Mouse (Mus musculus) stomach, embryonic 16.5 days (tissue): ENCODE measurements at regions not wholly inside any gene's neighbourhood (a gene's known extent, or its start where the extent isn't known, plus 50 kb on each side); places are given as distances from the start of the nearest gene placed in this dataset.
A peak's percentile ranks its signal among the peaks of the same experiment; 100 is the strongest.

Experiments
- ATAC-seq: fragments of 200-750 bp; cut with Nextera tagmentation; 2 replicates; pipeline ENCODE4 v1.8.0; 2017; ENCODE audit warnings: moderate number of reproducible peaks, moderate TSS enrichment; ENCODE audit not compliant: insufficient read depth, low FRiP score
- H3K27ac ChIP-seq: fragments of 300-500 bp; sonication (generic); 2 replicates; pipeline ENCODE4 v1.5.1; 2014; ENCODE audit warnings: low read length
- H3K27me3 ChIP-seq: fragments of 300-500 bp; sonication (generic); 2 replicates; pipeline ENCODE4 v1.6.1; 2014; ENCODE audit warnings: low read length, control low read depth, mixed read lengths; ENCODE audit not compliant: control insufficient read depth, insufficient read depth
- H3K36me3 ChIP-seq: fragments of 300-500 bp; sonication (generic); 2 replicates; pipeline ENCODE4 v1.6.1; 2014; ENCODE audit warnings: low read length; ENCODE audit not compliant: control insufficient read depth, insufficient read depth
- H3K4me1 ChIP-seq: fragments of 300-500 bp; sonication (generic); 2 replicates; pipeline ENCODE4 v1.6.1; 2014; ENCODE audit warnings: low read length, control low read depth, mixed read lengths; ENCODE audit not compliant: control insufficient read depth, insufficient read depth
- H3K4me2 ChIP-seq: fragments of 300-500 bp; sonication (generic); 2 replicates; pipeline ENCODE4 v1.6.1; 2014; ENCODE audit warnings: low read depth, low read length, mixed read lengths
- H3K4me3 ChIP-seq: fragments of 300-500 bp; sonication (generic); replicated peaks from 2 replicates; pipeline ENCODE4 v1.5.1; 2014; ENCODE audit warnings: mild to moderate bottlenecking, low read length
- H3K9ac ChIP-seq: fragments of 300-500 bp; sonication (generic); 2 replicates; pipeline ENCODE4 v1.6.1; 2014; ENCODE audit warnings: low read length
- H3K9me3 ChIP-seq: fragments of 300-500 bp; sonication (generic); replicated peaks from 2 replicates; pipeline ENCODE4 v1.6.1; 2016; ENCODE audit warnings: low read length, control low read depth; ENCODE audit not compliant: control insufficient read depth
- WGBS: fragments of 180-500 bp; shearing (Covaris S2); extraction: QIAGEN DNeasy Blood & Tissue Kit; methylation state at CpG from one replicate; pipeline ENCODE4 v1.1.7; 2014; 5-methylcytosine and 5-hydroxymethylcytosine counted together

- Histone ChIP-seq H3K27me3 (no peaks in the 10 kb centered on the region), H3K36me3 (no peaks in the 10 kb centered on the region), H3K27ac (no peak overlapping the region), H3K4me1 (peaks cover 5% of the 10 kb centered on the region; the same call in 1 of the 2 replicates), H3K9ac (no peak overlapping the region), H3K4me3 (no peak overlapping the region), H3K4me2 (no peak overlapping the region), H3K9me3 (no peaks in the 10 kb centered on the region)
- WGBS: 71% methylated on average over 7 of the region's 7 CpGs
- ATAC-seq: no peak
These were observed 83.4 kb upstream of the Magi3 start for GRCm38 (mm10) chr3:104303577-104303976.

- no peaks in the 10 kb centered on the region for H3K27me3 ChIP-seq
- H3K27ac ChIP-seq: no peak overlapping the region
- no peak for ATAC-seq
- WGBS: 88% methylated on average over 5 of the region's 5 CpGs
- no peaks in the 10 kb centered on the region for H3K36me3 ChIP-seq
- H3K9me3 ChIP-seq: no peaks in the 10 kb centered on the region
- no peak overlapping the region for H3K9ac ChIP-seq
- H3K4me3 ChIP-seq: no peak overlapping the region
- H3K4me2 ChIP-seq: no peak overlapping the region
- H3K4me1 ChIP-seq: peaks cover 3% of the 10 kb centered on the region
These were observed 80.0 kb upstream of the Magi3 start for GRCm38 (mm10) chr3:104300201-104300600.

DNA sequence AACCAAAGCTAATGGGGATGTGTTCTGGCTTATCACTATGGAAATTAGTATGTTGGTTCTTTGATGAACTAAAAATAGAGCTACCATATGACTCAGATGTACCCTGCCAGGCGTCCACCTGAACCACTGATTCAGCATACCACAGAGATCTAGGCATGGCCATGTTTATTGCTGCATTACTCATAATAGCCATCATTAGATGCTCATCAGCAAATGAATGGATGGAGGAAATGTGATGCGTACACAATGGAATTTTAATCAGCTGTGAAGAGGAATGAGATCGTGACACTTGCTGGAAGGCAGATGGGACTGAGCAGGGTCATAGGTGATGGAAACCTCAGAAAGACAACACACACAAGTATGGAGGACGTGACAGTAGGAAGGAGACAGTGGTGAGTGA is 78.7 kb upstream of the Magi3 start:
- Histone ChIP-seq H3K9me3 (no peaks in the 10 kb centered on the region), H3K27me3 (no peaks in the 10 kb centered on the region), H3K9ac (no peak overlapping the region), H3K4me1 (peaks cover 9% of the 10 kb centered on the region), H3K4me2 (no peak overlapping the region), H3K36me3 (no peaks in the 10 kb centered on the region), H3K27ac (no peak overlapping the region), H3K4me3 (no peak overlapping the region)
- 62% methylated on average over 4 of the region's 4 CpGs for WGBS
- ATAC-seq: no peak

GRCm38 (mm10) chr3:104298409-104298808 is 78.2 kb upstream of the Magi3 start:
- Histone ChIP-seq H3K4me3 (no peak overlapping the region), H3K36me3 (no peaks in the 10 kb centered on the region), H3K9ac (no peak overlapping the region), H3K4me2 (no peak overlapping the region), H3K9me3 (no peaks in the 10 kb centered on the region), H3K27me3 (no peaks in the 10 kb centered on the region), H3K27ac (no peak overlapping the region), H3K4me1 (peaks cover 9% of the 10 kb centered on the region)
- ATAC-seq: no peak
- whole genome bisulfite sequencing: 90% methylated on average over 2 of the region's 2 CpGs

- no peak for ATAC-seq
- H3K4me3 ChIP-seq: no peak overlapping the region
- no peaks in the 10 kb centered on the region for H3K36me3 ChIP-seq
- WGBS: 50% methylated on average over 6 of the region's 6 CpGs
- H3K27me3 ChIP-seq: no peaks in the 10 kb centered on the region
- H3K4me1 ChIP-seq: peaks cover 9% of the 10 kb centered on the region
- no peaks in the 10 kb centered on the region for H3K9me3 ChIP-seq
- H3K27ac ChIP-seq: no peak overlapping the region
- no peak overlapping the region for H3K4me2 ChIP-seq
- no peak overlapping the region for H3K9ac ChIP-seq
These were observed 76.9 kb upstream of the Magi3 start for GRCm38 (mm10) chr3:104297112-104297511.

DNA sequence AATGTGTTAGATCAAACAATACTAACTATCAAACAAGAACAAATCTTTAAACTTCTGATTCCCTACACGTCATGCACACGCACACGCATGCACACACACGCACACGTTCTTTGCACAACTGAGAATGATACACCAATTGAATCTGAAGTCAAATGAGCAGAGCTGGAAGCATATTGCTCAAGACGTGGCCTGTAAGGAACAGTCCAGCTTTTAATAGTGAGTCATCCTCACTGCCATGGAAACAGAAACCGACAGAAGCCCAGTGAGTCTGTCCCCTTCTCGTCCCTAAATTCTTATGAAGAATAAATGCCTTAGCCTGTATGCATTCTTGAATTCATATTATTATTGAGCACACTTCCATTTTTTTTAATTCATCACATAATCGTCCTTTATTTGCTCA is 75.7 kb upstream of the Magi3 start:
- no peak overlapping the region for H3K9ac ChIP-seq
- peaks cover 9% of the 10 kb centered on the region for H3K4me1 ChIP-seq
- no peaks in the 10 kb centered on the region for H3K27me3 ChIP-seq
- WGBS: 63% methylated on average over 9 of the region's 9 CpGs
- H3K36me3 ChIP-seq: no peaks in the 10 kb centered on the region
- no peak overlapping the region for H3K4me3 ChIP-seq
- no peak for ATAC-seq
- no peak overlapping the region for H3K4me2 ChIP-seq
- no peak overlapping the region for H3K27ac ChIP-seq
- no peaks in the 10 kb centered on the region for H3K9me3 ChIP-seq

- no peak overlapping the region for H3K27ac ChIP-seq
- no peaks in the 10 kb centered on the region for H3K27me3 ChIP-seq
- no peaks in the 10 kb centered on the region for H3K36me3 ChIP-seq
- H3K9ac ChIP-seq: no peak overlapping the region
- no peak overlapping the region for H3K4me2 ChIP-seq
- H3K4me3 ChIP-seq: no peak overlapping the region
- WGBS: 36% methylated on average over 8 of the region's 8 CpGs
- no peaks in the 10 kb centered on the region for H3K9me3 ChIP-seq
- ATAC-seq: no peak
- peaks cover 9% of the 10 kb centered on the region for H3K4me1 ChIP-seq
These were observed 75.0 kb upstream of the Magi3 start for GRCm38 (mm10) chr3:104295015-104295719.

- Histone ChIP-seq H3K9ac (no peak overlapping the region), H3K36me3 (no peaks in the 10 kb centered on the region), H3K4me1 (peaks cover 9% of the 10 kb centered on the region), H3K27ac (no peak overlapping the region), H3K4me3 (no peak overlapping the region), H3K9me3 (no peaks in the 10 kb centered on the region), H3K27me3 (no peaks in the 10 kb centered on the region), H3K4me2 (no peak overlapping the region)
- 61% methylated on average over 3 of the region's 3 CpGs for WGBS
- no peak for ATAC-seq
These were observed 73.7 kb upstream of the Magi3 start for GRCm38 (mm10) chr3:104293869-104294268.

- Histone ChIP-seq H3K27me3 (no peaks in the 10 kb centered on the region), H3K9ac (no peak overlapping the region), H3K27ac (peak overlapping the region; percentile 87), H3K9me3 (no peaks in the 10 kb centered on the region), H3K4me3 (no peak overlapping the region), H3K4me2 (peak overlapping the region; percentile 35), H3K4me1 (peaks cover 5% of the 10 kb centered on the region), H3K36me3 (no peaks in the 10 kb centered on the region)
- WGBS: 37% methylated on average over 5 of the region's 5 CpGs
- peak; percentile 93 for ATAC-seq
These were observed 69.0 kb upstream of the Magi3 start for GRCm38 (mm10) chr3:104288970-104289680.
